Mouse (Mus musculus) embryo, embryonic 11 days (tissue): ENCODE data around the gene Psma5.
"Not testable (repeated sequence)": the region's sequence is repeated elsewhere in the genome, so short reads cannot be mapped to it uniquely, and the experiment has no call there.

Experiments used
- DNase-seq: peaks from one replicate; pipeline ENCODE4 v3.0.0-alpha.2; 2015

Psma5 gene

GRCm38 (mm10) chr3:108256719-108257637, at the start of gene Psma5:
TSS of gene Psma5 (plus strand) at chr3:108256926.
- DNase-seq = peak; percentile 99

GRCm38 (mm10) chr3:108209001-108209400, 47.7 kb upstream of the Psma5 start:
- DNase-seq = no peak

- DNase-seq = no peak
Observed at GRCm38 (mm10) chr3:108209536-108209935, 47.2 kb upstream of the Psma5 start.

GRCm38 (mm10) chr3:108209946-108210770, 46.6 kb upstream of the Psma5 start:
- DNase-seq = peak; percentile 98

GRCm38 (mm10) chr3:108210771-108211139, 46.0 kb upstream of the Psma5 start, which contains the start of gene Atxn7l2:
TSS of gene Atxn7l2 (minus strand) at chr3:108210934.
- DNase-seq = peak; percentile 84

- no peak for DNase-seq
Observed at GRCm38 (mm10) chr3:108211845-108212244, 44.9 kb upstream of the Psma5 start.

- no peak for DNase-seq
Observed at GRCm38 (mm10) chr3:108212406-108212805, 44.3 kb upstream of the Psma5 start.

- DNase-seq = peak; percentile 72
Observed at GRCm38 (mm10) chr3:108214734-108215133, 42.0 kb upstream of the Psma5 start.

GRCm38 (mm10) chr3:108220661-108221060, 36.1 kb upstream of the Psma5 start:
- DNase-seq = no peak

- DNase-seq = peak; percentile 38
Observed at GRCm38 (mm10) chr3:108225711-108226557, 30.8 kb upstream of the Psma5 start.

GRCm38 (mm10) chr3:108226558-108227350, 30.0 kb upstream of the Psma5 start, which contains the start of gene Sypl2:
TSS of gene Sypl2 (minus strand) at chr3:108226648.
- DNase-seq = peak; percentile 72

- DNase-seq = no peak
Observed at GRCm38 (mm10) chr3:108227521-108227920, 29.2 kb upstream of the Psma5 start.

- DNase-seq = no peak
Observed at GRCm38 (mm10) chr3:108231646-108232045, 25.1 kb upstream of the Psma5 start.

- DNase-seq = not testable (repeated sequence)
Observed at GRCm38 (mm10) chr3:108237474-108238102, 19.1 kb upstream of the Psma5 start.

- no peak for DNase-seq
Observed at GRCm38 (mm10) chr3:108241243-108241839, 15.4 kb upstream of the Psma5 start.

GRCm38 (mm10) chr3:108246857-108247256, 9.9 kb upstream of the Psma5 start:
- no peak for DNase-seq

- no peak for DNase-seq
Observed at GRCm38 (mm10) chr3:108257831-108258500, 1.2 kb downstream of the Psma5 start.

GRCm38 (mm10) chr3:108259319-108259718, 2.6 kb downstream of the Psma5 start:
- DNase-seq = no peak

- not testable (repeated sequence) for DNase-seq
Observed at GRCm38 (mm10) chr3:108279495-108279894, 22.8 kb downstream of the Psma5 start.
